Mouse (Mus musculus) ES-E14 (cell line): ENCODE results near the gene Dscam. TPM values are rescaled to one million over a fixed set of nuclear protein-coding genes. Genes with fewer than 3 reads are reported as not detected.
A peak's percentile ranks its signal among the peaks of the same experiment; 100 is the strongest.

Experiments used
- DNase-seq: peaks from one replicate; pipeline ENCODE4 v3.0.0-alpha.2; 2013; ENCODE audit warnings: low read depth, low spot score
- H3K27ac ChIP-seq: 2 replicates; pipeline ENCODE4 v1.5.1; 2012; ENCODE audit warnings: low read depth, mild to moderate bottlenecking, low read length, moderate library complexity, mixed read lengths; ENCODE audit not compliant: poor library complexity, insufficient read depth, severe bottlenecking
- H3K36me3 ChIP-seq: 2 replicates; pipeline ENCODE4 v1.6.1; 2012; ENCODE audit warnings: mild to moderate bottlenecking, low read length, moderate library complexity, mixed read lengths; ENCODE audit not compliant: control insufficient read depth, poor library complexity, insufficient read depth, severe bottlenecking
- H3K4me1 ChIP-seq, 2 experiments: fragments of 150-350 bp in 1 of 2; sonication (generic) in 1 of 2; 2 replicates each; pipeline ENCODE4 v1.6.1; 2012; ENCODE audit warnings: low read length in 2 of 2, mild to moderate bottlenecking in 1 of 2, mixed read lengths in 1 of 2; ENCODE audit not compliant: control insufficient read depth in 2 of 2, insufficient read depth in 2 of 2, poor library complexity in 1 of 2
- H3K4me3 ChIP-seq, 2 experiments: fragments of 150-350 bp in 1 of 2; sonication (generic) in 1 of 2; 2 replicates each; pipeline ENCODE4 v1.5.1; 2012; ENCODE audit warnings: low read length in 2 of 2, low read depth in 1 of 2, mild to moderate bottlenecking in 1 of 2, mixed read lengths in 1 of 2; ENCODE audit not compliant: insufficient read depth in 1 of 2, poor library complexity in 1 of 2, severe bottlenecking in 1 of 2
- H3K9ac ChIP-seq: 2 replicates; pipeline ENCODE4 v1.6.1; 2012; ENCODE audit warnings: low read depth, mild to moderate bottlenecking, low read length, mixed read lengths; ENCODE audit not compliant: poor library complexity, insufficient read depth, severe bottlenecking
- H3K9me3 ChIP-seq: fragments of 150-350 bp; sonication (generic); 2 replicates; pipeline ENCODE4 v1.6.1; 2012; ENCODE audit warnings: low read depth, mild to moderate bottlenecking, low read length; ENCODE audit not compliant: control insufficient read depth, insufficient read depth
- CHD2 ChIP-seq: IDR thresholded peaks from 2 replicates; pipeline ENCODE4 v1.6.1; 2014; ENCODE audit warnings: mild to moderate bottlenecking, low read depth, low read length, inconsistent platforms
- HCFC1 ChIP-seq: IDR thresholded peaks from 2 replicates; pipeline ENCODE4 v1.6.1; 2012; ENCODE audit warnings: low read length, inconsistent platforms, borderline replicate concordance; ENCODE audit not compliant: insufficient read depth
- MAFK ChIP-seq: IDR thresholded peaks from 2 replicates; pipeline ENCODE4 v1.6.1; 2014; ENCODE audit warnings: mild to moderate bottlenecking, low read depth, low read length, inconsistent platforms; ENCODE audit not compliant: insufficient read depth
- ZC3H11A ChIP-seq: IDR thresholded peaks from 2 replicates; pipeline ENCODE4 v1.6.1; 2012; ENCODE audit warnings: low read depth, mild to moderate bottlenecking, inconsistent platforms, low read length, borderline replicate concordance
- ZNF384 ChIP-seq: IDR thresholded peaks from 2 replicates; pipeline ENCODE4 v1.6.1; 2012; ENCODE audit warnings: low read depth, low read length, inconsistent platforms
- in situ Hi-C, 2 experiments: fragments of 600-800 bp; cut with MboI; formaldehyde crosslinking; loops; one replicate each; pipeline ENCODE4 v1.15.1; 2025; ENCODE audit warnings: low sequenced_read_pairs in 2 of 2, inconsistent platforms in 1 of 2; ENCODE audit not compliant: unreplicated experiment in 2 of 2
- total RNA-seq: library from RNA; depleted of rRNA; stranded (reverse); fragments of 300-350 nt; gene quantifications from 2 replicates; pipeline ENCODE4 v1.2.3, GENCODE M21; 2012

The Dscam gene
- total RNA-seq, 1 experiment, result 0.04 TPM

DNA sequence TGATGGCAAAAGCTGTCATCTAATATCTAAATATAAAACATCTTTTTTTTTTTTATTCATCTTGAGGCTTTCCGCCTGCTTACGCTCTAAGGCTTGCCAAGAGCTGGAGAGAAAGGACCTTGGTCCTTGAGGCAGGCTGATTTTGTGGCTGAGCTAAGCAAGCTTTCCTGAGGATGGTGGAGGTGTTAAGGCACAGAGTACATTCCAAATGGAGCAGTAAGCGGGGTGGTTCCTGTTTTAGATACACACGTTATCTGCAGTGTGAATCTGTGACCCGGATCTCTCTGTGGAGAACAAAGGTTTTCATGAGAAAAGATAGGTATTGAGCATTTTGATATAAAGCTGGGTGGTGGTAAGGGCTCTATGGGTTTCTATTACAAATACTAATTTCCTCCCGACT is 479.0 kb downstream of the Dscam start:
- TF ChIP-seq CHD2, result no peak
- TF ChIP-seq ZNF384, result no peak
- no peak for TF ChIP-seq MAFK
- TF ChIP-seq ZC3H11A, result no peak
- no peak for TF ChIP-seq HCFC1
- in situ Hi-C loops, result no loop called here

DNA sequence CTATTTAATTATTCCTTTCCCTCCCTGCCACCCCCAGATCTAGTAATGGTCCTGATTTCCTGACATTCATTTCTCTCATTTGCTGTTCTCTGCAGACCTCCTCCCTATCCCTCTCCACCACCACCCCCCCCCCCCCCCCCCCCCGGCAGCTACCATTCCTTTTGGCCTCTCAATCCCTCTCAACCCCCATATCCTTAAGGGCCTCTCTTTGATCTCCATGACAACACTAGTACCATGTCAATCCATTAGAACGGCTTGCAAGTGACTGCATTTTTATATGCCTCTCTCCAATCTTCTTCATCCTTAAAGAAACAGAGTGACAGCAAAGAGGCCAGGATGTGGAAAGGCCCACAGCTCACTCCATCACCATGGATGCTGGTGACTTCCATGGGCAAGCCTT is 480.5 kb downstream of the Dscam start:
- DNase-seq, result no peak
- Histone ChIP-seq H3K4me3 (no peak overlapping the region), H3K4me1 (no peaks in the 10 kb centered on the region), H3K9me3 (no peaks in the 10 kb centered on the region), H3K9ac (no peak overlapping the region), H3K36me3 (no peaks in the 10 kb centered on the region), H3K27ac (no peak overlapping the region)
- in situ Hi-C loops, result no loop called here
- no peak for TF ChIP-seq CHD2
- no peak for TF ChIP-seq ZNF384
- no peak for TF ChIP-seq HCFC1
- TF ChIP-seq ZC3H11A, result no peak
- TF ChIP-seq MAFK, result no peak

More for the DNA sequence above, 479.0 kb downstream of the Dscam start:
- H3K27ac ChIP-seq, result no peak overlapping the region
- DNase-seq, result no peak
- H3K4me3 ChIP-seq, result no peak overlapping the region
- no peaks in the 10 kb centered on the region for H3K4me1 ChIP-seq
- H3K9ac ChIP-seq, result no peak overlapping the region
- H3K36me3 ChIP-seq, result no peaks in the 10 kb centered on the region
- no peaks in the 10 kb centered on the region for H3K9me3 ChIP-seq

DNA sequence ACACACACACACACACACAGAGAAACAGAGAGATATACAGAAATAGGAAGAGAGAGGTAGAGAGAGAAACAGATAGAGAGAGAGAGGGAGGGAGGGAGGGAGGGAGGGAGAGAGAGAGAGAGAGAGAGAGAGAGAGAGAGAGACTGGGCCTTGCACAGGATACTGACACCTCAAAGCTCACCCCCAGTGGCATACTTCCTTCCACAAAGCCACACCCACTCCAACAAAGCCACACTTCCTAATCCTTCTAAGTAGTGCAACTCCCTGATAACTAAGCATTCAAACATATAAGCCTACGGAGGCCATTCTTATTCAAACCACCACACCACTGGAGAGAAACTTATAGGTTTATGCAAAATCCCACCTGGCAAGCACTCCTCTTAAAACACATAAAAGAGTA is 481.1 kb downstream of the Dscam start:
- Histone ChIP-seq H3K4me3 (no peak overlapping the region), H3K4me1 (no peaks in the 10 kb centered on the region), H3K36me3 (no peaks in the 10 kb centered on the region), H3K27ac (no peak overlapping the region), H3K9ac (no peak overlapping the region), H3K9me3 (no peaks in the 10 kb centered on the region)
- TF ChIP-seq ZNF384, result no peak
- in situ Hi-C loops, result no loop called here
- DNase-seq, result no peak

DNA sequence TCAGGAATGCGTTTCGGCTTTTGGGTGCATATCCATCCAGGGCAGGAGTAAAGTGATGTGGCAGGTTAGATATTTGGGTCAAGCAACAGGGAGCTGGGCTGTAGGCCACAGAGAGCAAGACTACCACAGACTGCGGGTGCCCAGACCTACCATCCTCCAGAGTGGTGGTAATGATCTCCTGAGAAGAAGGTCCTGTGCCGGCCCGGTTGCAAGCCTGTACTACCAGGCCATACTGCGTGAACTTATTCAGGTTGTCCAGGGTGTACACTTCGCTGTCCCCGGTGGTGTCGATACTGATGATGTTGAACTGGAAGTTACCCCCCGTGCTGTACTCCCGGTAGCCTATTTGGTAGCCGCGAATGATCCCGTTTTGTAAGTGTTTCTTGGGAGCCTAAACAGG is 485.5 kb downstream of the Dscam start:
- in situ Hi-C loops, result no loop called here
- Histone ChIP-seq H3K27ac (no peak overlapping the region), H3K36me3 (no peaks in the 10 kb centered on the region), H3K9me3 (no peaks in the 10 kb centered on the region), H3K4me3 (no peak overlapping the region), H3K9ac (no peak overlapping the region), H3K4me1 (no peaks in the 10 kb centered on the region)
- TF ChIP-seq ZNF384 (no peak), CHD2 (no peak), ZC3H11A (no peak), MAFK (no peak), HCFC1 (no peak)
- DNase-seq, result no peak

DNA sequence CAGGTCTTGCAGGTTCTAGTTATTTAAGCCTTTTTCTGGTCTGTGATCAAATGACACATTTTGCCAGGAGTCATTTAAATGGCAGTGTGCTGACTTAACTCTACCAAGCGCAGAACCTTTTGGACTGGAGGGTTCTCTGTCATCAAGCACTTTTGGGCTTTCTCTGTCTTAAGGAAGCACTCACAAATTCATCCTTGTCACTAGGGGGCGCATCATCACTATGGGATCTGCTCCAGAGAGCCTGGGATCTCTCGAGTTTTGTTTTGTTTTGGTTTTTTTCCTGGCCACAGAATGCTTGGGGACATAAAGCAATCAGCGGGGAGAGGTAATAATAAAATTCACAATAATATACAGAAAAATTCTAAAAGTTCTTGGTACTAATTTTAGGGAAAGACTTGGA is 486.0 kb downstream of the Dscam start:
- no peaks in the 10 kb centered on the region for H3K9me3 ChIP-seq
- in situ Hi-C loops, result no loop called here
- no peaks in the 10 kb centered on the region for H3K36me3 ChIP-seq
- no peak overlapping the region for H3K4me3 ChIP-seq
- TF ChIP-seq ZNF384 (no peak), MAFK (no peak), CHD2 (no peak), HCFC1 (no peak), ZC3H11A (peak; percentile 56; the same call in 1 of the 2 replicates)
- no peak overlapping the region for H3K9ac ChIP-seq
- DNase-seq, result peak; percentile 47
- no peak overlapping the region for H3K27ac ChIP-seq
- no peaks in the 10 kb centered on the region for H3K4me1 ChIP-seq
